Mouse (Mus musculus) layer of hippocampus, postnatal 14 days (tissue): Measurements from ENCODE around the gene Lrrc25. TPM values are rescaled to one million over a fixed set of nuclear protein-coding genes. Genes with fewer than 3 reads are reported as not detected.

ENCODE experiments used
- DNase-seq, 2 experiments: peaks; one replicate each; pipeline ENCODE4 v3.0.0; 2021 to 2022; ENCODE audit warnings: low spot score in 2 of 2, mixed read lengths in 1 of 2
- total RNA-seq, 2 experiments: library from RNA; stranded (reverse); gene quantifications; 2 replicates each; pipeline ENCODE4 v1.2.3; 2021

Gene Lrrc25
- total RNA-seq, 2 experiments from 2014 or later: 1.1 to 1.4 TPM

- peak in 1 of 2 experiments; percentile 78 for DNase-seq
These were observed 17.2 kb upstream of the Lrrc25 start for GRCm38 (mm10) chr8:70598722-70599121.

- no peak for DNase-seq
These were observed 16.3 kb upstream of the Lrrc25 start for GRCm38 (mm10) chr8:70599507-70600290.

GRCm38 (mm10) chr8:70600473-70601270, 15.3 kb upstream of the Lrrc25 start:
- DNase-seq: no peak

- DNase-seq: peak; percentile 78 to 85
These were observed 14.7 kb upstream of the Lrrc25 start for GRCm38 (mm10) chr8:70601271-70601649.

GRCm38 (mm10) chr8:70602139-70602811, 13.7 kb upstream of the Lrrc25 start:
- DNase-seq: no peak

GRCm38 (mm10) chr8:70604558-70604957, 11.4 kb upstream of the Lrrc25 start:
- DNase-seq: no peak

- DNase-seq: no peak
These were observed 9.8 kb upstream of the Lrrc25 start for GRCm38 (mm10) chr8:70605871-70606779.

- DNase-seq: no peak
These were observed 9.0 kb upstream of the Lrrc25 start for GRCm38 (mm10) chr8:70606780-70607602.

GRCm38 (mm10) chr8:70607603-70607897, 8.4 kb upstream of the Lrrc25 start:
- no peak for DNase-seq

GRCm38 (mm10) chr8:70607898-70608748, 7.8 kb upstream of the Lrrc25 start:
- DNase-seq: peak in 1 of 2 experiments; percentile 67

GRCm38 (mm10) chr8:70608749-70609367, 7.1 kb upstream of the Lrrc25 start, which contains the start of gene Ssbp4:
TSS of gene Ssbp4 (minus strand) at chr8:70608872.
- no peak for DNase-seq

GRCm38 (mm10) chr8:70609368-70609848, 6.5 kb upstream of the Lrrc25 start:
- DNase-seq: peak in 1 of 2 experiments; percentile 69

- DNase-seq: peak; percentile 66 to 84
These were observed 5.8 kb upstream of the Lrrc25 start for GRCm38 (mm10) chr8:70609849-70610795.

GRCm38 (mm10) chr8:70610796-70611771, 4.9 kb upstream of the Lrrc25 start:
- peak; percentile 77 to 78 for DNase-seq

GRCm38 (mm10) chr8:70611849-70612248, 4.1 kb upstream of the Lrrc25 start:
- DNase-seq: peak; percentile 86 to 90

- DNase-seq: no peak
These were observed 2.2 kb upstream of the Lrrc25 start for GRCm38 (mm10) chr8:70613763-70614162.
